Mouse (Mus musculus): ENCODE measurements at regions not wholly inside any gene's neighbourhood (a gene's known extent, or its start where the extent isn't known, plus 50 kb on each side); places are given as distances from the start of the nearest gene placed in this dataset.

DNA sequence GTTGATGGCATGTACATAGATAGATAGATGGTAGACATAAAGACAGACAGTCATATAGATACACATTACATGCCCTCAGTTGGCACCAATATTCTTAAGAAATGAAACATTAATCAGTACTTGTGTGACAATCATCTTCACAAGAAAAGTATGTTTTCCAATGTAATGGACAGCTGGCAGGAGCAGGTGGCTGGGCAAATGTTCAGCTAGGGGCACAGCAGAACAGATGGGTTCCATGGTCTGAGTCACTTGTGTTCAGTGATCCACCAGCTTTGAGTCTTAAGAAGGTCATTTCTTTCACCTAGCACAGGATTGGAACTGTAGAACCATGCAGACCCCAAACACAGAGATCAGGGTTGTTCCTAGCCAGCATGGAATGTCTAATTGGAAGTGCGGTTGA is 2631.2 kb upstream of the 5930422O12Rik start:
- in situ Hi-C loops (cut with MboI, MseI) = no loop called here

DNA sequence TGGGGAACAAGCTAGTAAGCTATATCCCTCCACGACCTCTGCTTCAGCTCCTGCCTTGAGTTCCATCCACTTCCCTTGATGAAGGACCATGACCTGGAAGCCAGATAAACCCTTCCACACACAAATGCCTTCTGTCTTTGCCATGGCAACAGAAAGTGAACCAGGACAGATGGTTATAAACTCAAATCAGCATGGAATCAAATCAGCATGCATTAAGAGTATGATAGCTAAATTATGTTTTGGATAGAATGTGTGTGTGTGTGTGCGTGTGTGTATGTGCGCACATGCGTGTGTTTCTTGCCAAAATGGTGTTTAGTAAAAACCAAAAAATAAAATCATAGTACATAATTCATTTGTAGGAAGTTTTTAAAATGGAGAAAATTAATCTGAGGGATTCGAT is 2611.5 kb upstream of the 5930422O12Rik start:
- in situ Hi-C loops (cut with MboI, MseI) = no loop called here

DNA sequence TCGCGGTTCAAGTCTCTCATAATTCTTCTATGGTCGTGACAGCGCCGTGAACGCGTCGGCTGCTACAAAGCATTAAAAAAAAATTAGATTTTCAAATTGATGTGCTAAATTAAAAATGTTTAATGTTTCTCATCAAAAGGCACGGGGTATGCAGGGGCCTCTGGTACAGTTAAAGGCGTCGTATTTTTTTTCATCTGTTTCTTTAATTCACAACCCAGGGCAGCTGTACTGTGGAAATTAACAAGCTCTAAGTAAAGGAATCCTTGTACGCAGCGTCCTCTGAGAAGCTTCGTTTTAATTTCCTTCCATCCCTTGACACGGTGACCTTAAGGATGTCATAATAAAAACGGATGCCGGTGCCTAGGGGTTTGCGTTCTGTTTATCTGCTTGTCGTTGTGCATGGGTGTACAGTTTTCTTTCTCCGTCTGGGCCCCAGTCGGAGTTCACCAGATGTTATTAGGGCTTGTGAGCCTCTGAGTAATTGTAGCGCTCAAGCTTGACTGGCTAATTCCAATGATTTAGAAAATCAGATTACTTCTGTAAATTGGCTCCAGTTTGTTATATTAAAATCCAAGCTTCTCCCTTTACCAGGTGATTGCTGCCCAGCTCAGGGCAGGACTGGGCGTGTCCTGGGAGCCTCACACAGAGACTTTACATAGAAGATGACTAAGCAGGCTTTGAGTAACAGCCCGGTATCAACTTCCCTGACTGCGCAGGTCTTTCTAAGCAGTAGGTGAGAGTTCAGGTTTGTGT is 2605.5 kb upstream of the 5930422O12Rik start:
- in situ Hi-C loops (cut with MboI, MseI) = loop anchor here (10.0 kb wide), 1 partner anchor 1002 kb away; no protein-coding TSS in a partner anchor

DNA sequence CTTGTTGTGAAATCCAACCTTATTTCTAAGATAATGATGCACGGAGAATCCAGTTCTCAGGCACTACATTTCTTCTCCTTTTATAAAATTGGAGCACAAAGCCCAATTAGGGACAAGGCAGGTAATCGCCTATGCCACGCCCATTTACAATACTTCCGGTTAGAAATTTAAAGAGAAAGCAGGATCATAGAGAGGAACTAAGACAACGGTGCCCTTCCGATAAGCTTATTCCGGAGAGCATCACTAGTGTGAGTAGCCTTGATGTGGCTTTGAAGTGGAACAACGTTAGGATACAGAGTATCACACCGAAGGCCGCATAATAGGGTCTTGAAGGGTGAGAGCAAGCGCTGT is 2604.9 kb upstream of the 5930422O12Rik start:
- in situ Hi-C loops (cut with MboI, MseI) = loop anchor here (10.0 kb wide), 1 partner anchor 1001 kb away; no protein-coding TSS in a partner anchor

DNA sequence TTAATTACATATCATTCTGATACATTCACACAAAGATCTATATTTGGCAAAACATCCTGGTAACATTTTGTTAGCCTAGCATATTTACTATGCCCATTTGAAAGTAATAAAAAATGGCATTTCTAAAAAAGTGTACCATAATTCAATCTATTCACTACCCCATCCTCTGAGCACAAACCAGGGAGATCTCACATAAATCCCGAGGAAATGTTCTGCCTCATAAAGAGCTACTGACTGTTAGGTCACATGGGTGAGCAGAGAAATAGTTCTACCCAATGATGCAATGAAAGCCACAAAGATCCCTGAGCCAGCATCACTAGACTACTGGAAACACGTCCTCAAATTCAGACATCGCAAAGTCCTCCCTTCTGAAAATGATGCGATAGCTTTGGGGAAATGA is 2602.5 kb upstream of the 5930422O12Rik start:
- in situ Hi-C loops (cut with MboI, MseI) = loop anchor here (10.0 kb wide), 1 partner anchor 999 kb away; no protein-coding TSS in a partner anchor

DNA sequence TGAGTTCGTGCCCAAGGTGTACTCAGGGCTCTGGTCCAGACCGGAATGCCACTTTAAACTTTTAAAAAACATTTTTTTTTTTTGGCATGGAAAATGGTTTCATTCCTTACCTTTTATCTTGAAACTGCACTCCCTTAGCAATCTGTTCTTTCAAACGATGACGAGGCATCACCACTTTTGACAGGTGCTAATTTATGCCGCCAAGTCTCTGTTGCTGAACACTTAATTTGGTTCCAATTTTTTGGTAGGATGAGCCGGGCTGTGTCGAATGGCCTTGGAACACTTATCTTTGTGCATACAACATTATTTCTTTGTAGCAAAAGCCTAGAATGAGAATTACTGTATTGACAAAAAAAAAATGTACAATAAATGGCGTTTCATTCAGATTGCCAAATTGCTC is 2590.5 kb upstream of the 5930422O12Rik start:
- in situ Hi-C loops (cut with MboI, MseI) = no loop called here

DNA sequence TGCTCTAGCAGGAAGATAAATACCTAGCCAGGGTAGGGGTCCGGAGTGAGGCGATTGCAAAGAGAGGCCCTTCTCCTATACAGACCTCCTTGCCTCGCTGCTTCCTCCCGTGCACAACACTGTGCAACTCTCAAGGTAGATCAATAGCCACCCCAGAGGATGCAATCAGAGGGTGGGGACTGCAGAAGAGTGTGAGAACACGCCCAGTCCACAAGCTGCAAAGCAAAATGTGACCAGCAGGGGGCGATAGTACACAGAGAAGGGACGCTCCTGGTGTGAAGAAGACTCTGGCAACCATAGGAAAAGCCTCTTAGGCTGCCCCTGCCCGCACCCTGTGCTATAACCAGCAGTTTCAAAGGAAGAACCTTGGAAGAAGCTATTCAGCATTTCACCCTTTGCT is 2588.4 kb upstream of the 5930422O12Rik start:
- in situ Hi-C loops (cut with MboI, MseI) = loop anchor here (10.0 kb wide), 1 partner anchor 195 kb away; no protein-coding TSS in a partner anchor

DNA sequence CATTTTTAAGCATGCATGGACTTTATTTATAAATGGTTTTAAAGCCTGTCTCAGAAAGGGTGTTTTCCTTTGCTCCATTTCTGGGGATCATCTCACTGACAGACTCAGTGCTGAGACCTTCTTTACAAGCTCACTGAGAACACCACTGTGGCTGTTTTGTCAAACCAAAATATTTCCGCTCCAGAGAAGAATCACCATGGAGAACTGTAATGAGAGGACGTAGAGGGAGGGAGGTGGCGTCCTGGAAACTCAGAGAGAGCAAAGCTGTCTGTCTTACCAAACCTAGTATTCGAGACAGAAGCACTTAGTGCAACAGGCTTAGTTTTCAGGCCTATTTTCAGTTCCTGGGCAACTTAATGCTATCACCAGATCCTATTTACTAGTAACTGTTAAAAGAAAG is 2565.5 kb upstream of the 5930422O12Rik start:
- in situ Hi-C loops (cut with MboI, MseI) = no loop called here

GRCm38 (mm10) chr8:30906044-30906695 is 2522.3 kb upstream of the 5930422O12Rik start:
- in situ Hi-C loops (cut with MboI, MseI) = no loop called here

GRCm38 (mm10) chr8:30913664-30914063 is 2514.8 kb upstream of the 5930422O12Rik start:
- in situ Hi-C loops (cut with MboI, MseI) = no loop called here

- in situ Hi-C loops (cut with MboI, MseI) = no loop called here
Measured at GRCm38 (mm10) chr8:30915127-30915526, 2513.4 kb upstream of the 5930422O12Rik start.

GRCm38 (mm10) chr8:30915601-30916171 is 2512.8 kb upstream of the 5930422O12Rik start:
- in situ Hi-C loops (cut with MboI, MseI) = no loop called here

DNA sequence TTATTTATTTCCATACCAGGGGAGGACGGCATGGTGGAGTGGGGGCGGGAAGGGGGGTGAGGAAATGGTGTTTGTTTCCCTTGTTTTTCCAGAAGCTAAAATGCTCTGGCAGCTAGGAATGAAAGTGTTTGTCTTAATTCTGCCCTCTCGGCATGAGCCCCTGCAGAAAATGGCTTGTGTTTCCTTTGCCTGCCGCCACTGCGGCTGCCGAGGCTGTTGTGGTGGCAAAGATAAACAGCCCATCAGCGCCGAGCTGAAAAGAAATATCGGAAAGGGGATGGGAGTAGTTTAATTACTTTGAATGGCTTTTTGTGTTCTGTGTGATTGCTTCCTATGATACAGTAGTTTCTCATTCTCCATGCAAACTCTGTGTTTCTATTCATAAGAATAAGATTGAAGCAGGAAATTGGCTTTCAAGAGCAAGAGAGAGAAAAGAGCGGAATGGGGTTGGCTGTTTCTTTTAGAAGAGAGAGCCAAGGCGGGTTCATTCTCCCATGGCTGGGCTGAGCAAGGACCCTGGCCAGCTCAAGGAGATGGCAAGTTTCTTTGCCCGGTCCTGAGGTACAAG is 2512.2 kb upstream of the 5930422O12Rik start:
- in situ Hi-C loops (cut with MboI, MseI) = no loop called here

- in situ Hi-C loops (cut with MboI, MseI) = no loop called here
Measured at GRCm38 (mm10) chr8:30921451-30921850, 2507.1 kb upstream of the 5930422O12Rik start.

GRCm38 (mm10) chr8:30923301-30924159 is 2505.0 kb upstream of the 5930422O12Rik start:
- in situ Hi-C loops (cut with MboI, MseI) = no loop called here

DNA sequence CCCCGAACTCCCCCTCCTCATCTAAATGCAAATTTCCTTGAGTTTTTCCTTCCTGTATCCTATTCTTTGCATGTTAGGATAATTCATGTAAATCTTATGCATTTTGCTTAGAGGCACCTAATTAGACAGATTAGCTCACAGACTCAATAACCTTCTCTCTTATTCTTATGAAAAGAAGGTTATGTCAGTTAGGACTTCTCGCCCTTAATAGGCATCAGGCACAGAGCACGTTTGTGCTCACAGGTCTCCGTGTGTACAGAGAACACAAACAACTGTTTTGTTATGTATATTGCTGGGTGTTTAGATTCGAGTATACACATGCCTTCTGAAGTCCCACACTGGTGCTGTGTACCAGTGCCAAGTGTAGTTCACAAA is 2504.4 kb upstream of the 5930422O12Rik start:
- in situ Hi-C loops (cut with MboI, MseI) = no loop called here

DNA sequence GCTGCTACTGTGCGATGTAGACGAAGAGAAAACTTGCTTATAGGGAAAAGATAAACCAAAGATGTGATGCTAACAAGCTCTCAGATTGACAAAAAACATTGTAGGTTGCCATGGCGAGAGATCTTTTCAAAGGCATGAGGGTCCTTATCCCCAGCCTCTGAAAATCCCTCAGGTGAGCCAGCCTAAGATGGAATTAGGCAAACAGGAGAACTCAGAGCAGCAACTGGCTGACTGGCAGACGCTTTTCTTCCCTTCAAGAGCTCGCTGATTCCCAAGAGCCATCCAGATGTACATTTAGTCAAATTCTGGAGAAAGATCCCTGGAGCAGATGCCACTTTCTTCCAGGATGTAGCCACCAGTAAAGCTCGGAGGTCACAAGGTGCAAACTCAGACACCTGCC is 2503.9 kb upstream of the 5930422O12Rik start:
- in situ Hi-C loops (cut with MboI, MseI) = no loop called here

- in situ Hi-C loops (cut with MboI, MseI) = no loop called here
Measured at GRCm38 (mm10) chr8:30937449-30938075, 2490.9 kb upstream of the 5930422O12Rik start.

DNA sequence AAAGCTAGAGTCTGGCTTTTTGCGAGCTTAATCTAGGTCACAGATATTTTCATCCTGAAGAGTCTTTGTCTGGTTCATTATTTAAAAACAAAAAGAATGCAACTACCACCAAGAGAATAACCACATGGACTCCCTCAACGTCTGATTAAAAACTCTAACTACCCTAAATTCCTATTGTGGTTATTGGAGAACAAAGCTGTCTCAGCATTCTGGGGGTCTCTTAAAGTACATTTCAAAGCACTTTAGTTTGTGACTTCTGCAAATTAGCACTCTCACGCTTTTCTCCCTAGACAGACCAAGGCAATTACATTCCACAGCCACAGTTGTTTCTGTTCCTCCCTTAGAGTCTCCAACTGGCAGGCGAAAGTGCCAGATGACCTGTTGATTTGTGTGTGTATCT is 2487.6 kb upstream of the 5930422O12Rik start:
- in situ Hi-C loops (cut with MboI, MseI) = no loop called here

DNA sequence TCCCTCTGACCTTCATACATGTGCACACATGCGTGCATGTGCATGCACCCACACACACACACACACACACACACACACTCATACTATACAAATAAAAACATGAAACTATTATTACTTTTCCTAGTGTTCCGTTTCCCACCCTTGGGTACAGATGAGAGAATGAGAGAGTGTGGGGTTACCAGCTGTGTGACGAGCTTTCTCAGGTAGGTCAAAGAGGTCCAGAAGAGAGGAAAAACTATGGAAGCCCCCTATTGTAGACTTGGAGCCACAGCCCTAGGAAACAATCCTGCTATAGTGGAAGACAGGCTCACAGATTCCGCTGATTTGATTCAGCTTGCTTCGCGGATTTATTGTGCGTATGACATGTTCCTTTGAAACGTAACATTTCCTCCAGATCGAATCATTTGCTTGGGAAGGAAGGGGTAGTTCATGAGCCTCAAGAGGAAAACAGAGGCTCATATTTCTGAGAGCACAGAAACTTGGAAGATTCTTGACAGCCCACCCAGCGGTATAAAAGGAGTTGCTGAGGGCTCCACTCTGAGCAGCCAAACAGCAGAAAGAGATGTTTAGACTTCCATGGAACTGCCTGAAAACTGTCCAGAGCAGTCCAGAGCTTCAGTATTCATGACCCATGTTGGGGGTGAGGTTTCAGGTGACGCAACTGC is 2486.9 kb upstream of the 5930422O12Rik start:
- in situ Hi-C loops (cut with MboI, MseI) = no loop called here

Data from T-helper 2 cell (primary cell).